Mouse (Mus musculus): ENCODE measurements at regions not wholly inside any gene's neighbourhood (a gene's known extent, or its start where the extent isn't known, plus 50 kb on each side); places are given as distances from the start of the nearest gene placed in this dataset.

DNA sequence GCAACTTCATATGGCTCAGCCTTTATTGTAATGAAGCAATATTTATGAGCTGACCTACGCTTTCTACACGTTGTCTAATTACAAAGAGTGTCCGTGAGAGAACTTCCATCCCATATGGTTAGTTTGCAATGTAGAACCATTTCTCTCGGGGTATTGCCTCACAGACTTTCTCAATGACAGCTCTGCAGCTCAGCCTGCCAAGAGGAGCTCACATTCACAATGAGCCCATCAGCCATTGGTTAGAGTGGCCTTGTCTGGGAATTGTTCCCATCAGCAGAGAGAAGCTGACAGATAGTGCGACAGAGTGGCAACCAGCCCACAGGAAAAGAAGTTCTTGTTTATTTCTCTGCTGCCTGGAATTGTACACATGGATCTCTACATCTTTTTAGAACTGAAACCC lies 409.7 kb downstream of the Zfp704 start:
- DNase-seq (ENCODE audit: low spot score), result peak; percentile 7

DNA sequence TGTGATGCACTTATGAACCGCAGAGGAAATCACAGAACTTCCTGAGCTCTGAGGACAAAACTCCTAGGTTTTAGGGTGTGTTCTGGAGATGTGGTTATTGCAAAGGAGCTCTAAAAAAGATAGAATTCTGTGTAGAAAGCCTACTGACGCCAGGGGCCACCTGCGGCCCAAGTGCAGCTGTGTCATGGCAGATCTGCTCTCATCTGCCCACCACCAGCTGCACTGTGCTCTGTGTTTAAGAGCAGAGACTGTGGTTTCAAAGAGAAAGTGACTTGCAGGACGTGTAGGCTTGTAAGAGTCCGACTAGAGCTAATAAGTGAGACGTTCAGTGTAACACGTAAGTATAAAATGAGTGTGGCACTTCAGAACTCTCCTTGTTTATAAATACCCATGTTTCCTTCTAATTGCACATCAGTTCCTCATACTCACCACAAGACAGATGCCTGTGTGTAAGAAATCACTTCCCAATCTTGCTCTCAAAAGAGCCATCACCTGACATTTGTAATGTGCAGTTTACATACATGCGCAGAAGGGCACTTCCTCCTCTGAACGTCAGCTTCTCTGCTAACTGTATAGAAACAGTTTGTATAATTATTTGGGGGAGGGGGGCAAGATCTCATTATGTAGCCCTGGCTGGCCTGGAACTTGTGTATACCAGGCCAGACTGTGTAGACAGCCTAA lies 411.1 kb downstream of the Zfp704 start:
- no peak for DNase-seq (ENCODE audit: low spot score)

DNA sequence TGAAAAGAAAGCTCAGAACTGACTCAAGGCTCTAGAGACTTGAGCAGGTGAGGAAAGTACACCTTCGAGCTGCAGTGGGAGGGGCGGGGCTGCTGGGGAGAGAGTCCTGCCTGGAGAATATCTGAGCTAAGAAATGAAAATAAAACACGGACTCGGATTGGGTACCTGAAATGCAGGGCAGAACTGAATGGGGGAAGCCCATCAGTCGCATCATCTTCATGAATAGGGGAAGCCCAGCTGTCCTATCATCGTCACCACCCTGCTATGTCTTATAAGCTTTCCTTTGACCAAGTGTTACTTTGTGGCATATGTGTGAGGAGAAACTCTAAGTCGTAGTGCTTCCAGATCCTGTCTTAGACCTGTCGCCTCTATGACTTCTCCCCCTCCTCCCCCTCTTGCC lies 414.1 kb downstream of the Zfp704 start:
- DNase-seq (ENCODE audit: low spot score), result no peak

DNA sequence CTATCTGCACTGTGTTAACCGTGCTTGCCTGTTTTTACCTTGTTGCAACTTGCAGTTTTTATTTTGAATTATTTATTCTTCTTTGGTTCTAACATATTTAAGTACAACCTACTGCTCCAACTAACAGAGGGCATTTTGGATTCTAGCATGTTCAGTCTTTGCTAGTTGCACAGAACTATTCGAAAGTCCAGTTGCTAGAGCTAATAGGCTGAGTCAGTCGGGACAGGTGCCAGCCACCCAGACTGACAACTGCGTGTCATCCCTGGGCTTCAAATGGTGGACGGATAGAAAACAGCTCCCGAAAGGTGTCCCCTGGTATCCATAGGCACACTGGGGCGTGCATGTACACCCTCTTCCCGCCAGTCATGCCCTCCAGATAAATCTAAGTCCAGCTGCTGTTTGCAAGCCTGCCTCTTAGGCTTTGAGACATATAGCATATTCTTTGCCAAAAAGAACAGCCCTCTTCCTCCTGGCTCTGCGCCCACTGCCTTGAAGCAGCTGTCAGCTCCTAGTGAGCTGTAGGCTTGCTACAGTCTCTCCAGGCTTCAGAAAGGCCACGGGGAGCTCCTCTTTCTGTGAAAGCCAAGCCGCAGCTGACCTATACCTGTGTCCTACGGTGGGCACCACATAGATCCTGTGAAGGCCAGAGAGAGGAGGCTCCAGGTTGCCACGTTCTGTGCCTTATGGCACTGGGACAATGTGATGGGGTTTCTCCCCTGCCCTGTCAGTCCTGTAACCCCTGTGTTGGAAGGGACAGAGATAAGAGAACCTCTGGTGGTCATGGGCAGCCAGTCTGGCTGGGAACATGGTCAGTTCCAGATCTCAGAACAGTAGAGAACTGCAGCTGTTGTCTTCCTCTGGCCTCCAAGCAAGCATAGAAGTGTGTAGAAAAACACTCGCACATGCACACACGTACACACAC lies 420.3 kb downstream of the Zfp704 start:
- peak; percentile 41 for DNase-seq (ENCODE audit: low spot score)

DNA sequence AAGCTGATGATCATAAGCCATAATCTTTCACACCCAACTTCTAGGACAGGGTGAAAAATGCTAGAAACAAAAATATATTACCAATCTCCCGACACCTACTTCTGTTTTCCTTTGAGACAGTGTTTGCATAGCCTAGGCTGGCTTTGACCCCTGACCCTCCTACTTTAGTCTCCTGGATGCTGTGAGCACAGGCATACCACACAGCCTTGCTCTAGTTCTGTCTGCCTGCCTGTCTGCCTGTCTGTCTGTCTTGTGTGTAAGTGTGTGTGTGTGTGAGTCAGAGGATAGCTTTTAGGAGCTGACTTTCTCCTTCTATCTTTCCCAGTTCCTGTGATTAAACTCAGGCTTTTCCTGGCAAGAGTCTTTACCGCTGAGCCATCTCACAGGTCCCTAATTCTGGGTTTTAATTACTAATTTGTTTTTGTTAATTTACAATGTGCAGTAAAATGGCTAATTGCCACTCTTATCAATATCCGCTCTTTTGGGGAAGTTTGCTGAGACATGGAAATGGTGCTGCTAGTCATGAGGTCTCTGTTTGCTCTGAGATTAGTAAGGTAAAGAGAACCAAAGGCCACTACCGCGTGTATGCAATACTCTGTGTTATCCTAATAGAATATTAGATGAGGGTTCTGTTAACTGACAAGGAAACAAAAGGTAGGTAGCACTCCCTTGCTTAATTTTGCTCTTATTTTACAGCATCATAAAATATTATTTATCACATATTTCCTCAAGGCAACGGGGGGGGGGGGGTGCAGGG lies 423.3 kb downstream of the Zfp704 start:
- no peak for DNase-seq (ENCODE audit: low spot score)

DNA sequence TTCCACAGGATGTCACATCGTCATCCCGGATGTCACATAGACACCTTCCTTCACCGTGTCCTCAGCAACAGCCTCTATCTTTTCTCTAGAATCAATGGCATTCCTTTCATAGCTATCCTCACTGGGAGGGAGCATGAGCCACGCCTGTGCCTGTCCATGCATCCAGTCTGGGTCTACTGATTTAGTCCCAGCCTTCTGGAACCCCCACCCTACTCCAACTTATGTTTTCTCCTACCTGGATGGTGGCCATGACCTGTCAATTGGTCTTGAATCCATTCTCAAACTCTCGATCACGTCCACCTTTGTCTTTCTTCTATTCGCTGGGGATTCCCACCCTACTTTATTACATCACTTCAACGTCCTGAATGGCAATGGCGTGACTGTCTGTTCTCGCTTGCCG lies 428.3 kb downstream of the Zfp704 start:
- no peak for DNase-seq (ENCODE audit: low spot score)

DNA sequence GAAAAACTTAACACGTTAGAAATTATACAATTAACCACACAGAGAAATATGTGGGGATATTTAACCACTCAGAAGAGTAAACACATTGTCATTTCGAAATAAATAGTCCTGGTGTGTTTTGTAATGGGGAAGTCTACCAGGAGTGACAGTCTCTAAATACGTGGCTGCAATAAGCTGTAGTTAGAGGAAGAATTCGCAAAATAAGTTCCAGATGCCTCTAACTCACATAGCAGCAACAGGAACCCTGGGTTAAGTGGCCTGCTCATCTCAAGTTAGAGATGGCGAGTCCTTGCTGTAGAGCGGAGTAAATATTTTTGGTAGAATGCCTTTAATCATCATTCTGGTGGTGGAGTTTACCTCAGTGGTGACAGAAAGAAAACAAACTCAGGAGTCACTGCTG lies 430.2 kb downstream of the Zfp704 start:
- no peak for DNase-seq (ENCODE audit: low spot score)

DNA sequence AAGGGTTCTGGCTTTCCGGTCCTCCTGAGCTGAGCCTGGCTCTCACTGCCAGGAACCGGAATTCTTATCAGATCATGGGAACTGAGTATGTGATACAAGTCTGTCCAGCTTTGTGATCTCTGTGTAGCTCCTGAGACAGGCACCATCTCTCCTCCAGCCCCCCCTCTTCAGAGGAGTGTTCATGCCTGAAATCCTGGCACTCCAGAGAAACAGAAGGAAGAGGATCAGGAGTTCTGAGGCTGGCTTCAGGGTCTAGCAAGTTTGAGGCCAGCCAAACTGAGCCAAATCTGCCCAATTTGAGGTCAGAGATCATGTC lies 435.4 kb downstream of the Zfp704 start:
- no peak for DNase-seq (ENCODE audit: low spot score)

DNA sequence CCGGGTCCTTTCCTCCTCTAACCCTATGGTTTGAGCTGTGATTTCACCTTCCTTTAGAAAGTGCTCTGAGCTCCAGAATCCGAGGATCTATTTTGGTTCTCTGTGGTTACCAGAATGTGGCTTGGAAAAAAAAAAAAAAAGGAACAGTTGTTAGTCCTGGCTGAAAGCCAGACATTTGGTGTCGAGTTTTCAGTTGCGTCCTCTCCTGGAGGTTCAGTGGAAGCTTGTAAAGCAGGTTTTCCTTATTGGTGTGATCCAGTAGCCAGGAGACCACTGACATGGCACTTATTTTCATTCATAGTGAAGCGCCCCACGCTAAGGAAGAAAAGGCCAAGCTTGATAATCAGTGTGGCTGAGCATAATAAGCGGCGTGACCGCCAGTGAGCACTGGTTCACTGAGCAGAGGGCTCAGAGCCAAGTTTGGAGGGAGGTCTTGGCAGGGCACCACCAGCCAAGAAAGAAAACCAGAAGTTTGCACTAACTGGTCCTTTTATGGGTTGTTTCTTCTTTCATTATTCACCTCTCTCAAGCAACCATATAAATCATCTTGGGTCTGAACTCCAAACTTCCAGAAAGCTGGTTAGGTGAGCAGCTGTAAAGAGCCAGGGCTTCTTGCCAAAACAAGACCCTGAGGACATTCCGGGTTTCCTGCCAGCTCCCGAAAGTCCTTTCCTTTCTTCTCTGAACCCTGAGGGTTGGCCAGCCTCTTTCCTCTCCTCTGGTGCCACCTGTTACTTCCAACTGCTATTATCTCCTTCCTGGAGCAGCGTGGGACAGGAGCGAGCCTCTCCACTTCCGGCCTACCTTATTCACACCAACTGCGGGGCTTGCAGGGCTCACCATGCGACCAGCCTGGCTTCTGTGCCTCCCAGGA lies 436.0 kb downstream of the Zfp704 start:
- peak; percentile 73 for DNase-seq (ENCODE audit: low spot score)

DNA sequence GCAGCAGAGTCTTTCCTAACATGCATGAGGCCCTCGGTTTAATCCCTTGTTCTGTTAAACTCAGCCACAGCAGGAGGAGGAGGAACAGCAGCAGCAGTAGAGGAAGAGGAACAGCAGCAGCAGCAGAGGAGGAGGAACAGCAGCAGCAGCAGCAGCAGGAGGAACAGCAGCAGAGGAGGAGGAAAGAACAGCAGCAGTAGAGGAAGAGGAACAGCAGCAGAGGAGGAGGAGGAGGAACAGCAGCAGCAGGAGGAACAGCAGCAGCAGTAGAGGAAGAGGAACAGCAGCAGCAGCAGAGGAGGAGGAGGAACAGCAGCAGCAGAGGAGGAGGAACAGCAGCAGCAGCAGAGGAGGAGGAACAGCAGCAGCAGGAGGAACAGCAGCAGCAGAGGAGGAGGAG lies 437.9 kb downstream of the Zfp704 start:
- DNase-seq (ENCODE audit: low spot score), result no peak

DNA sequence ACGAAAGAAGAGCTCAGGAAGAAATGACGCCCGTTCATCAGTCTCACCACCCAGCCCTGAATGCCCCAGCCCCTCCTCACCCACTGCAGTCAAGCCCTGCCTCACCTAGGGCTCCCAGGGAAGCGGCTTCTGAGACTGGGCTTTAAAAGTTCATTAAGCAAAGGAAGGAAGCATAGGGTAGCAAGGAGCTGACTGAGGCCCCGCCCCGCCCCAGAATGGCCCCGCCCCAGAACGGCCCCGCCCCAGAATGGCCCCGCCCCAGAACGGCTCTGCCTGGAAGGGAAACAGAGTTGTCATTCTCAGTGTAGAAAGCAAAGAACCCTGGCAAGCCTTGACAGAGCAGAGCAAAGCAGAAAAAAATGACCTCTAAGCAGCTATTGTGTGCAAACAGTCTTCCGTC lies 440.9 kb downstream of the Zfp704 start:
- DNase-seq (ENCODE audit: low spot score), result no peak

DNA sequence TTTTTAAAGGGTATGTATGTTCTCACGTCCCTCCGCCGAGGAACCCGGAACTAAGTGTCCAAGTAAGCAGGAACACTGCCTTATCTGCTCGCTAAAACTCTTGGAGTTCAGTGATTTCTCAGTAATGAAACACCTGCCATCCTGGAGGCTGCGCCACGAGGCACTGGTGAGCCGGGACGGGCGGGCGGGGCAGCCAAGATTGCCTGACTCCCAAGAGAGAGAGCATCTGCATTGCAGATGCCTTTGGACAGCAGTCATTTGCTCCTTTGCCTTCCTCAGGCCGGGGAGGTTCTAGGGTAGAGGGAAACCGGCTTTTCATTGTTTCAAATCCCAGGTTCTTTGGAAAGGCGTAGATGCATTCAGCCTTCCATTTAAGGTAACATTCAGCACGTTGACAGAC lies 450.8 kb downstream of the Zfp704 start:
- no peak for DNase-seq (ENCODE audit: low spot score)

DNA sequence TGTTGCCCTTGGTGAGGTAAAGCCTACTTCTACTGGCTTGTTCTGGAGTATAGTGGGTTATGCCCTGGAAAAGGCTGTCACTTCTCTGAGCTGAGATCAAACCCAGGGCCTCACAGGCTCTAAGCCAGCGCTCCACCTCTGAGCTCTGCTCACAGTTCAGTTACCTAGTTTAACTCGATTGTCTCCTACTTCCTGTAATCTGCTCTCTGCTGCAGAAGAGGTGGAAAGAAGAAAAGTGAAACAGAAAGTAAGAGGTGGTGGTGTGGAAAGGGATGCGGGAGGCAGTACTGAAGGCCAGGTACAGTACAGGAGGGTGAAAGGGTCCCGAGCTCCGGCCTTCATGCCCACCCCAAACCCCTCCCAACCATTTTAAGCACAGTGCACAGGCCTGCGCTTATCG lies 455.7 kb downstream of the Zfp704 start:
- no peak for DNase-seq (ENCODE audit: low spot score)

DNA sequence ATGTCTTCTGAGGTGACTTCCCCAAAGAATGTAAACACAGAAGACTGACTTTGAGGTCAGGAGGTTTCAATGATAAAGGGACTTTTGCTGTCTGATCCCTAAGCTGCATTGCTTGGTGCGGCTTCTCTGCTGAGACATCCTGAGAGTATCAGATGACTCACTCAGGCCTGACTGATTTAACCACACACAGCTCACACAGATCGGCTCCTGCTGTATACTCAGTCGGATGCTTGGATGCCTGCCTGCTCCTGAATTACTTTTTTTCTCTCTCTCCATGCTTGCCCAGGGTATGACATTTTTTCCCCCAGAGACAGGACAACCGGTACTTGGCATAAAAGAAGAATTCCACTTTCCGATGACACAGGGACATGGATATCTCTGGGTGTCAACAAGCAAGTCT lies 456.2 kb downstream of the Zfp704 start:
- no peak for DNase-seq (ENCODE audit: low spot score)

DNA sequence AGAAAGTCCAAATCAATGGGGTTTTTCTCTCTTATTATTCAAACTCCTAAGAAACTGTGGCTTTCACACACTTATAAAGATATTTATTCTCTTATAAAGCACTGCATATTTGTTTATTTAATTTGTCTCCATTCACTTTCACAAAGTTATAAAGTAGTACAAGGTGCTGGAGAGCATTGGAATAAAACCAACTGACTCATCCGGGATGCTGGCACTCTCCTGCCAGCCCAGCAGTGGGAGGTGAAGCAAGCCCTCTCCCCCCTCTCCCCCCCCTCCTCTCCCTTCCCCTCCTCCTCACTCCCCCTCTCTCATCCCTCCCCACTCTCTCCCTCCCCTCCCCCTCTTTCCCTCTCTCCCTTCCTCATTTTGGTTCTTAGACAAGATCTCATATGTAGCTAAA lies 457.6 kb downstream of the Zfp704 start:
- no peak for DNase-seq (ENCODE audit: low spot score)

DNA sequence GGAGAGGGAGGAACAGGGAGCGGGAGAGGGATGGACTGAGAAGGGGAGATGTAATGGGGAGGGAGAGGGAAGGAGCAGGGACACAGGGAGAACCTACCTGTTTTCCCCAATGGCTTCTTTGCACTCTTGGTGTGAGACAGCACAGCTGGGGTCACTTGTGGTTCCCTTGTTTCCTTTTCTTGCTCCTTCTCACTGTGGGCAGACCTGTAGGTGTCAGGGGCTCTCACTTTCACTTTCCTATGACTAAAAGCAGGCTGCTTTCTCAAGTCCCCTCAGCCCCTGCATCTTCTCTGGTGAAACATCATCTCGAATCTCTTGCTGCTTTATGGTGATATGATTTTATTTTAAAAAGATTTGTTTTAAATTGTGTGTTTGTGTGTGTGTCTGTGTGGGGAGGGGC lies 458.3 kb downstream of the Zfp704 start:
- no peak for DNase-seq (ENCODE audit: low spot score)

DNA sequence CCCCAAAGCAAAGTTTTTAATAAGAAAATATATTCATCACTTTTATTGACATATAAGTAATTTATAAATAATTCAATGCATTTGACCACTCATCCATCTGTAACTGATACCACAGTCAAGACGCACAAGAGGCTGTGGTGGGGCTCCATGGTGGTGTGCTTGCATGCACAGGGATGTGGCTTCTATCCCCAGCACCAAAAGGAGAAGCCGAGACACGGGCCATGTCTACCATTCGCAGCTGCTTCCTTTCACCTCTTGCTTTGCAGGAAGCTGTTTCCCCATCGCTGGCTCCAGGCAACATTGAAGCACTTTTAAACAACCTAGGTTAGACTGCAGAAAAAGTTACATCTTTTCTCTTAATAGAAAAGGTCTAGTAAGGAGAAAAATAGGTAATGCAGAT lies 461.3 kb downstream of the Zfp704 start:
- no peak for DNase-seq (ENCODE audit: low spot score)

DNA sequence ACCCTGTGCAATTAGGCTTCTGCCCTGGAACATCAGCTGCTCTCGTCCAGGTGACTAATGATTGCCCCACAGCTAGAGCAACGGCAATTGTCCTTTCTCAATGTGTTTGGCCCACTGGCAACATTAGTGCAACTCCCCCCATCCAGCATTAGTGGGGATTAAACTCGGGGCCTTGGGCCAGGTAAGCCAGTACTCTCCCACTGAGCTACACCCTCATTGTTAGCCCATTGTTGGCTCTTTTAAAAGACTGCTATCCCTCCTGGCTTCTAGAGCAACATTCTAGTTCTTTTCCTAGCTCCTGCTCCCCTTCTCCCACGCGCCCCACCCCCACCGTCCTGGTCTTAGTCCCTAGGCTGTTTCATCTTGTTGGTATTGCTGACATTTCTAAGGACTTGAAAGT lies 463.4 kb downstream of the Zfp704 start:
- DNase-seq (ENCODE audit: low spot score), result no peak

DNA sequence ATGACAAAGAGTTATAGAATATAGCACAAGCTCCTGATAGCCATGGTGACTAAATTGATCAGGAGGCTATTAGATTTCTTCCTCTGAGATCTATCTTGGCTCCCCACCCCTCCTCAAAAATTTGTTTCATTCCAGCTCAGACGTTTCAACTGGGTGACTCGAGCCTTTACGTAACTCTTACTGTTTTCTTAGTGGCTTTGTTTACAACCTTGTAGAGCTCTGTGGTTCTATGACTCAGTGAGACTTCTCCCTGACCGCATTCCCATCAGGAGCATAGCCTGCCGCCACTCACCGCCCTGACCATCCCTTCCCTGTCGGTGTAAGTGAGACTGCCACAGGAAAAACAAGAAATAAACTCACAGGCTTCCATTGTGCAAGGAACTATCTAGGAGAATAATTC lies 464.3 kb downstream of the Zfp704 start:
- DNase-seq (ENCODE audit: low spot score), result no peak

DNA sequence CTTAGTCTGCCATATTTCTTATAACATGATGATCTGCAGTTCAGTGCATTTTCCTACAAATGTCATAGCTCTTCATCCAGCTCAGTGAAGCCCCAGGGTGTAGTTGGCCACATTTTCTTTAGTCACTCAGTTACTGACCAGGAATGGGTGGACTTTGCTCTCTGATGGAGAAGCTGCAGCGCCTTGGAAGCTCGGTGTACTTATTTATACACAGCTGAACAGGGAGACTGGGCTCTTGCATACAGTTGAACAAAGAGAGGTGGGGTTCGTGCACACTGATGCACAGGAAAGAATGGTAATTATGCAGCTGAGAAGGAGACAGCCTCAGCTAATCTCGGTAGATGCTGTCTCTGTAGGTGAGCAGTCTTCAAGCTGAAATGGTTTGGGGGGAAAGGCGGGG lies 468.0 kb downstream of the Zfp704 start:
- DNase-seq (ENCODE audit: low spot score), result no peak

DNA sequence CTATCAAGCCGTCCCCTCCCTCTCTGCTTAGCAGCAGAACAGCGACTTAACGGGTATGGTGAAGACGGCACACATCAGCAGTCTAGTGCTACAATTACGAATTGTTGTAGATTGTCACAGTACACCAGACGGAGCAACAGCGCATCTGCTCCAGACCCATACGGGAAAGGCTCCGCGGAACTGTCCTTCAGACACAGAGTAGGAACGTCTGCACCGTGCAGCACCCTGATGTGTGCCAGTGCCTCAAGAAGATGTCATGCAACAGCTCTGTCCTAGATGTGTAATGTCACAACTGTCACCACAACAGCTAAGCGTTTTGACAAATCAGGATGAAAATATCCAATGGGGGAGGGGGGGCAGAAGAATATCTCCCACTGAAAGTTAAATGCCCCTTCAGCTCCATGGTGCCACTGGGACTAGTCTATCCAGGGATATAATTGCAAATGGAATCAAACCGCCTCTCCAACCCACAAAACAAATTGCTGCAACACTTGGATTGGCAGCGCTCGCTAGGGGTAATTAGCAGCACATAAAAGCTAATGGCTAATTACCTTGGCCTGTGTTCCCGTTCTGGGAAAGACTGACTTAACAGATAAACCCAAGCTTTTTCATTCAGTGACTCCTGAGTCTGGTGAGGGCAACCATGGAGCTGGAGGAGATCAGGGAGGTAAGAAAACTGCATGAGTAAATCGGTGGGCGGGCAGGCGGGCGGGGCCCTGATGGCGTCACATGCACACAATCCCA lies 472.6 kb downstream of the Zfp704 start:
- DNase-seq (ENCODE audit: low spot score), result no peak

Measured in ovary, postnatal 36 days (tissue).